Mouse (Mus musculus) stomach, embryonic 15.5 days (tissue): ENCODE results near the gene Gm49321. TPM values are rescaled to one million over a fixed set of nuclear protein-coding genes. Genes with fewer than 3 reads are reported as not detected.

ENCODE experiments used
- ATAC-seq: fragments of 200-750 bp; cut with Nextera tagmentation; 2 replicates; pipeline ENCODE4 v1.8.0; 2017; ENCODE audit warnings: low read depth, moderate number of reproducible peaks, moderate TSS enrichment; ENCODE audit not compliant: insufficient read depth, low FRiP score
- H3K27ac ChIP-seq: fragments of 300-500 bp; sonication (generic); 2 replicates; pipeline ENCODE4 v1.5.1; 2015; ENCODE audit warnings: mild to moderate bottlenecking, inconsistent platforms
- H3K27me3 ChIP-seq: fragments of 300-500 bp; sonication (generic); replicated peaks from 2 replicates; pipeline ENCODE4 v1.6.1; 2015; ENCODE audit warnings: inconsistent platforms
- H3K36me3 ChIP-seq: fragments of 300-500 bp; sonication (generic); 2 replicates; pipeline ENCODE4 v1.6.1; 2015; ENCODE audit warnings: inconsistent platforms
- H3K4me1 ChIP-seq: fragments of 300-500 bp; sonication (generic); 2 replicates; pipeline ENCODE4 v1.6.1; 2015; ENCODE audit warnings: inconsistent platforms
- H3K4me2 ChIP-seq: fragments of 300-500 bp; sonication (generic); 2 replicates; pipeline ENCODE4 v1.6.1; 2015; ENCODE audit warnings: mild to moderate bottlenecking, inconsistent platforms
- H3K4me3 ChIP-seq: fragments of 300-500 bp; sonication (generic); replicated peaks from 2 replicates; pipeline ENCODE4 v1.5.1; 2015; ENCODE audit warnings: inconsistent platforms
- H3K9ac ChIP-seq: fragments of 300-500 bp; sonication (generic); 2 replicates; pipeline ENCODE4 v1.6.1; 2015; ENCODE audit warnings: inconsistent platforms
- H3K9me3 ChIP-seq: fragments of 300-500 bp; sonication (generic); 2 replicates; pipeline ENCODE4 v1.6.1; 2016; ENCODE audit warnings: inconsistent platforms
- WGBS: fragments of 180-500 bp; shearing (Covaris S2); methylation state at CpG from one replicate; pipeline ENCODE4 v1.1.7; 2015; 5-methylcytosine and 5-hydroxymethylcytosine counted together
- polyA plus RNA-seq: library from polyadenylated mRNA; unstranded; fragments of >200 nt; fragmentation: Nextera tagmentation; extraction: Ambion mirVana; gene quantifications from 2 replicates; pipeline ENCODE4 v1.2.1, GENCODE M21; 2015

Gm49321 gene
- 11.0 and 11.2 TPM in 2 replicates for polyA plus RNA-seq

DNA sequence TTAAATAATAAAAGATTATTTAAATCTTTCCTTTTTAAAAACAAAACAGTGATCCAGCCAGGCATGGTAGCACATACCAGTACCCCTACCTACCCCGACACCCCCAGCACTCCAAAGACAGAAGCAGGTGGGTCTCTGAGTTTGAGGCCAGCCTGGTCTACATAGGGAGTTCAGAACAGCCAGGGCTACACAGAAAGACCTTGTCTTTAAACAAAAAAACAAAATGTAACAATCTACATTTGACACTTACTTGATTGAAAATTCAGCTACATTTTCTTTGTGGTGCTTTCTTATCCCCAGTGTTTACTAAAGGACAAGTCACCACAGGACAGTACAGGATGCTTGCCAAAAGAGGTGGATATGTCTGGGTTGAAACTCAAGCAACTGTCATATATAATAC, at the start of gene Gm49321:
Gene Gm49321, plus strand, starts transcription at position 301 of the 400 bp plus-strand sequence.
- no peaks in the 10 kb centered on the region for H3K4me1 ChIP-seq
- H3K27me3 ChIP-seq = no peaks in the 10 kb centered on the region
- H3K4me3 ChIP-seq = no peak within 1 kb of the TSS
- H3K9ac ChIP-seq = no peak within 1 kb of the TSS
- no peak within 1 kb of the TSS for H3K27ac ChIP-seq
- peaks cover 19% of the 10 kb centered on the region for H3K36me3 ChIP-seq
- ATAC-seq = no peak
- WGBS = 87% methylated on average over 1 of the region's 1 CpGs
- no peaks in the 10 kb centered on the region for H3K9me3 ChIP-seq
- no peak within 1 kb of the TSS for H3K4me2 ChIP-seq

DNA sequence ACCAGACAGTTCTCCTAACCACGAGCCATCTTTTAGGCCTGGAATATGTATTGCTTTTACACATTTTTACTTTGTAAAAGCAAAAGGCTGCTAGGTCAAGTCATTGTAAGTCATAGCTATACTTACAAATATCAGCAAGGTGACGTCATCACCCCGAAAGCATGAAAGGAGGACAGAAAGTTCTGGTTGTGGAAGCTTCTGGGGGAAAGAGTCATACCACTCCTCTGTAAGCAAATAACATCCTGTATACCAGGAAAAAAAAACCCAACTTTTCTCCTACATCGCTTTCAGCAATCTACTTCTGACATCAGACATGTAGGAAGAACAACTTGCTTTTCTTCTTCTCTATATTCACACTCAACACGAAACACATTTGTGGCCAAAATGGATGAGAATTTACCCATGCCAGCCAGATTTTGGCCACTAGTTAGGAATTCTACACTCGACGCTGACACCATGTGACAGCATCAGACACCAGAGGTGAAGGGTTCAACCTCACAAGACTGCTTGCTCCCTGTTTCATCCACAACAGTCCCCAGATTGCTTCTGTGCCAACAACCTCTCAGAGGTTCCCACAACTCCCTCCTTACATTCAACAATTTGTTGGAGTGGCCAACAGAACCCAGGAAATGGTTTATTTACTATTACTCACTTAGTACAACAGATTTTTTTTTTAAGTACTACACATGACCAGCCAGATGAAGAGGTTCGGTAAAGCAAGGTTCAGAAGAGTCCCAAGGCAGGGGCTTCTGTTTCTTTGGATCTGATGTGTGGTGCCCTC, 49.3 kb upstream of the Gm49321 start:
- Histone ChIP-seq H3K9ac (no peak overlapping the region), H3K4me3 (no peak overlapping the region), H3K27me3 (no peaks in the 10 kb centered on the region), H3K4me1 (no peaks in the 10 kb centered on the region), H3K9me3 (no peaks in the 10 kb centered on the region), H3K36me3 (no peaks in the 10 kb centered on the region), H3K27ac (no peak overlapping the region), H3K4me2 (no peak overlapping the region)
- ATAC-seq = no peak
- 82% methylated on average over 8 of the region's 8 CpGs for WGBS

DNA sequence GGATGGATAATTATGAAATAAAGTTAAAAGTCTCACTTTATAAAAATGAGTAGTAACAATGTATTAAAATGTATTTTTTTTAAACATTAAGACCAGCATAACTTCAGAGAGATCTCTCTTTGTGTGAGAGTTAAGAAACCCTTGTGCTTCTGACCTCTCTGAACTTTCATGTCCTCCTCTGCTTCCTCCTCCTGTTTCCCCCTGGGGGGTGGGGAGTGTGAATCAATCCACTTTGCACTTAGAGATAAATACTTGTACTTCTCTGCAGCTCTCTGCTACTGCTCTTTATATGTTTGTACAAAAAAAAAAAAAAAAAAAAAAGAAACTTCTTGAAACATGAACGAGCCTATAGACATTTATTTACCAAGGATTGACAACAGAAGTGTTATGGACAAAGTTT, 47.9 kb upstream of the Gm49321 start:
- Histone ChIP-seq H3K4me3 (no peak overlapping the region), H3K9me3 (no peaks in the 10 kb centered on the region), H3K9ac (no peak overlapping the region), H3K4me1 (no peaks in the 10 kb centered on the region), H3K4me2 (no peak overlapping the region), H3K27ac (no peak overlapping the region), H3K27me3 (no peaks in the 10 kb centered on the region), H3K36me3 (no peaks in the 10 kb centered on the region)
- WGBS = 6% methylated on average over 1 of the region's 1 CpGs
- ATAC-seq = no peak

DNA sequence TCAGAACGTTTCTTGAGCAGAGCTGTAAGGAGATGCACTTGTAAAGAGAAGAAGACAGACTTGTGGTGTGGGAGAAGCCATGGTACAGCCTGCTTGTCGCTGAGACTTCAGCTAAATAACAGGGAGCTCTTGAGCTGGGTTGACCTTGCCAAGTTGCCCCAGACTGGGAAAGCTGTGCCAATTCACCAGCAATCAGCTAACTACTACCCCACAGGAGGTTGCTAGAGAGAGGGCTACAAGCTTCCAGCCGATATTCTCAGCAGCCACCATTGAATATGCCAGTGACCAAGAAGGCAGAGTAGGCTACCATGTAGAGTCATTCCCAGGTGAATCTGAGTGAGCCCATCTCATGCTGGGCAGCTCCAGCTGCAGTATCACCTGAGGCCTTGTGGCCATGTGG, 47.4 kb upstream of the Gm49321 start:
- Histone ChIP-seq H3K27ac (no peak overlapping the region), H3K4me1 (no peaks in the 10 kb centered on the region), H3K9ac (no peak overlapping the region), H3K4me3 (no peak overlapping the region), H3K9me3 (no peaks in the 10 kb centered on the region), H3K4me2 (no peak overlapping the region), H3K27me3 (no peaks in the 10 kb centered on the region), H3K36me3 (no peaks in the 10 kb centered on the region)
- 71% methylated on average over 3 of the region's 3 CpGs for WGBS
- no peak for ATAC-seq

DNA sequence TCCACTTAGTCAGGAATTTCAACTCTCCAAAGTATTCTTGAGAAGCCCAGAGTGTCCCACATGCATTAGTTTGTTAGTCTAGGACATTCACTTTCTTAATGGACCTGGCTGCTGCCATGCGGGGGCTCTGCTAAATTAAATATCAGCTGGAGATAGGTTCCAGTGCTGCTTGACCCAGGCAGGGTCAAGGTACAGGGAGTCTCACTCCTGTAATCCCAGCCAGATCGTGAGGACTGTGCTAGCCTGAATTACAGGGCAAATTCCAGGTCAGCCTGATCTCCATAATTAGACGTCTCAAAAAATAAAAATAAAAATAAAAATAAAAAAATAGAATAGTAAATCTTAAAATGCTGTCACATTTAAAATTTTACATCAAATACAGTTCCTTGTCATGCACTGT, 44.8 kb upstream of the Gm49321 start:
- no peak overlapping the region for H3K4me3 ChIP-seq
- H3K27ac ChIP-seq = no peak overlapping the region
- no peak for ATAC-seq
- no peak overlapping the region for H3K9ac ChIP-seq
- WGBS = 52% methylated on average over 3 of the region's 3 CpGs
- H3K27me3 ChIP-seq = no peaks in the 10 kb centered on the region
- H3K4me2 ChIP-seq = no peak overlapping the region
- no peaks in the 10 kb centered on the region for H3K4me1 ChIP-seq
- H3K36me3 ChIP-seq = no peaks in the 10 kb centered on the region
- H3K9me3 ChIP-seq = no peaks in the 10 kb centered on the region

DNA sequence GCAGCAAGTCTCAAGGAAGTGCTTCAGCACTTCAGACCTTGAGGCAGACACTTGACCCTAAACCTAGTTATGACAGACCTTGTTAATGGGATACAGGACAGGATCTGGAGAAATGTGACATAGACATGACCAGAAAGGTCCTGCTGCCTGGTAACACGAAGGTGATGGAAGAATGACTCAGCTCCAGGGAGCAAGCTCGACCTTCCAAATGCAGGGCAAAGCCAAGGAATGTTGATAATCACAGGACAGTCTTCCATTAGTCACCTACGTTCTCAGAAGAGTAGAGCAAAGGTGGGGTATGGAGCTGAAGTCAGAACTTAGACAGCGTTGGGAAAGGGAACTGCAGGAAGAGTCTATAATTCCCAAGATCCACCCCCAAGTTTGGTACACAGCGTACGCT, 42.6 kb upstream of the Gm49321 start:
- Histone ChIP-seq H3K27me3 (no peaks in the 10 kb centered on the region), H3K36me3 (no peaks in the 10 kb centered on the region), H3K27ac (no peak overlapping the region), H3K9ac (no peak overlapping the region), H3K9me3 (no peaks in the 10 kb centered on the region), H3K4me1 (no peaks in the 10 kb centered on the region), H3K4me2 (no peak overlapping the region), H3K4me3 (no peak overlapping the region)
- WGBS = 68% methylated on average over 6 of the region's 6 CpGs
- ATAC-seq = no peak

DNA sequence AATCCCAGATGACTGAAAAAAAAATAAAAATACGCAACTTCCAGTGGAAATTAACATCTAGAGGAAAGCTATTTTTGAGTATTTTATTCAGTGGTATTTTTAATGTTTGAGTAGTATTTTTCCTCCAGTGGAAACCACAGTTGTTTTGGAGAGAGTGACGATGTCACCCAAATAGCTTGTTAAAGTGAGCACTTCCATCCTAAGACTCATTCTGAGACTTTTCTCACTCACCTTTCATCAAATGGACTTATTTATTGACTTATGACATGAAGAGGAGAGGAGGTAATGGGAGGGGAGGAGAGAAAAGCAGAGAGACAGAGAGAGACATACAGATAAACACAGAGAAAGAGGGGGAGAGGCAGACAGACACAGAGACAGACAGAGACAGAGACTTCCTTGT, 41.8 kb upstream of the Gm49321 start:
- ATAC-seq = no peak
- Histone ChIP-seq H3K36me3 (no peaks in the 10 kb centered on the region), H3K4me1 (no peaks in the 10 kb centered on the region), H3K27ac (no peak overlapping the region), H3K4me2 (no peak overlapping the region), H3K9me3 (no peaks in the 10 kb centered on the region), H3K9ac (no peak overlapping the region), H3K27me3 (no peaks in the 10 kb centered on the region), H3K4me3 (no peak overlapping the region)
- WGBS = 85% methylated on average over 2 of the region's 2 CpGs

DNA sequence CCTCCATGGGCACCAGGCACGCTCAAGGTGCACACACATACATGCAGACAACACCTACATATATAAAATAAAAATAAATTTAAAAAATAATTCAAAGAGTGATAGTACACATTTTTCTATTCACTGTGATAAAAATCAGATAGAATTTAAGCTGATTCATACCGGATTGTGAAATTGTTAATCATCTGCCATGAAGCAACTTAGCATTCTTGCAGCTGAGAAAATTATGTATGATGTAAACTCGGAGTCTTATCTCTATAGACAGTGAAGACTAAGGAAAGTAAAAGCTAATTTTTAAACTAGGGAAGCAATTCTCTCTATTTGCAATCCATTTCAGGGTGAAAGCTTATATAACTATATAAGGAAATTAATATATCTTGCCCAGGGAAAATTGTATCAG, 41.0 kb upstream of the Gm49321 start:
- no peak for ATAC-seq
- Histone ChIP-seq H3K4me3 (no peak overlapping the region), H3K36me3 (no peaks in the 10 kb centered on the region), H3K27me3 (no peaks in the 10 kb centered on the region), H3K9me3 (no peaks in the 10 kb centered on the region), H3K27ac (no peak overlapping the region), H3K4me1 (no peaks in the 10 kb centered on the region), H3K4me2 (no peak overlapping the region), H3K9ac (no peak overlapping the region)
- WGBS = 69% methylated on average over 3 of the region's 3 CpGs

DNA sequence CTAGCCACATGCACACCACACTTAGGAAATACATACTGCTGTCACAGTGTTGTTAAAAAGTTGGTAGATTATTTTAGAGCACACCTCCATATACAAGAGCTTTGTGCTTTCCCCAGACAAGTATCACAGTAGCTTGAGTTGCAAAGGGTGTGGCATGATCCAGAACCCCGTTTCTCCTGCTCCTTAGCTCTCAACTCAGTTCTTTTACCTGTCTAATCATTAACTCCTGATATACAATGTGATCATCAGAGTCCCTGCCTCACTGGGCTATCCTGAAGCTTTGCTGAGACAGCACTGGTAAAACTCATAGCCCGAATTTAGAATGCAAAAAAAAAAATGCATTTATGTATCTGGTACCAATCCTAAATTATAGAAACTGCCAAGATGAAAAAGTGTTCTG, 39.2 kb upstream of the Gm49321 start:
- WGBS = 57% methylated on average over 2 of the region's 2 CpGs
- Histone ChIP-seq H3K9ac (no peak overlapping the region), H3K9me3 (no peaks in the 10 kb centered on the region), H3K4me3 (no peak overlapping the region), H3K27me3 (no peaks in the 10 kb centered on the region), H3K36me3 (no peaks in the 10 kb centered on the region), H3K27ac (no peak overlapping the region), H3K4me1 (no peaks in the 10 kb centered on the region), H3K4me2 (no peak overlapping the region)
- no peak for ATAC-seq

DNA sequence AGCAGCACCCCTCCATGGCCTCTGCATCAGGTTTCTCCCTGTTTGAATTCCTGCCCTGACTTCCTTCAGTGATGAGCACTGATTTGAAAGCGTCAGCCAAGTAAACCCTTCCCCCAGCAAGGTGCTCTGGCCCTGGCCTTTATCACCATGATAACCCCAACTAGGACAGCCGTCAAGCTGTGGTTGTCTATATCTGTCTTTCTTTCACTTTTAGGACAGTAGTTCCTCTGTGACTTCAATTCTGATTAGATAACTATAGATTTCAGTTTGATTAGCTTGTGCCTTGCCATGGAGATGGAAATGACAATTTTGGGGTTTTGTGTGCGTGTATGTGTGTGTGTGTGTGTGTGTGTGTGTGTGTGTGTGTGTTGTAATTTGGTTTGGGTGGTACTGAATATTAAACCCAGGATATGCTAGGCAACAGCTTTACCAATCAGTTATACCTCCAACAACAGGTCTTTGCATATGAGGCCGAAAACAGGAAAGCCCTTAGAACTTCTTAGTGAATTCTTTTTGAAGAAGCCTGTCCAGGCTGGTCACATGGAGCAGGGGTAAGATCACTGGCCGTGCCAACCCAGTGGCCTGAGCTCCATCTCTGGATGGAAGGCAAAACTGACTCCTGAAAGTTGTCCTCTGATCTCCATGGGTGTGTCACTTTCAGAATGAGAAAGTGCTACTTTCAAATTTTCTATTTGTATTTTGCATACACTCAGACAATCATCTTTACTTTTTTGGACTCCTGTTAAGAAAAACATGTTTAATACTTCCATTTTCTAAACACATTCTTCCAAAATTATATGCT, 33.1 kb upstream of the Gm49321 start:
- no peaks in the 10 kb centered on the region for H3K4me1 ChIP-seq
- 77% methylated on average over 5 of the region's 5 CpGs for WGBS
- no peak overlapping the region for H3K4me2 ChIP-seq
- H3K4me3 ChIP-seq = no peak overlapping the region
- no peaks in the 10 kb centered on the region for H3K9me3 ChIP-seq
- ATAC-seq = no peak
- no peaks in the 10 kb centered on the region for H3K27me3 ChIP-seq
- no peak overlapping the region for H3K9ac ChIP-seq
- no peaks in the 10 kb centered on the region for H3K36me3 ChIP-seq
- H3K27ac ChIP-seq = no peak overlapping the region

DNA sequence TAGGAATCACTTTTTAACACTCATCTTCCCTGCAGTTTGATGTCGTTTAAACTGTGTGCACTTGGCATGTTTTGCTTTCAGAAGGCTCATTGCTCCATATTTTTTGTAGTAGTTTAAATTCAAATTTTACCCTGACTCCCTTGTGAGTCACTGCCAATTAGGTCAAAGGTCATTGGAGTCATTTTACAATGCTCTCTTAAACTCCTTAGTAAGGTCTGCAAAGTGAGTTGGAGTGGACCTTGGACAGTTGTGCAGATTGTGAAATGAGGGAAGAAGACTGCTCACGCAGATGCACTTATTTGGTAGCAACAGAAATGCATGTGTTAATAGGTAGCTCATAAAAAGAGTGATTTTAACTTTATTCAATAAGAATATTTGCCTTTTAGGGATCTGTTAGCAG, 32.4 kb upstream of the Gm49321 start:
- Histone ChIP-seq H3K4me3 (no peak overlapping the region), H3K4me1 (no peaks in the 10 kb centered on the region), H3K36me3 (no peaks in the 10 kb centered on the region), H3K4me2 (no peak overlapping the region), H3K27me3 (no peaks in the 10 kb centered on the region), H3K9ac (no peak overlapping the region), H3K9me3 (no peaks in the 10 kb centered on the region), H3K27ac (no peak overlapping the region)
- WGBS = 36% methylated on average over 2 of the region's 2 CpGs
- no peak for ATAC-seq

DNA sequence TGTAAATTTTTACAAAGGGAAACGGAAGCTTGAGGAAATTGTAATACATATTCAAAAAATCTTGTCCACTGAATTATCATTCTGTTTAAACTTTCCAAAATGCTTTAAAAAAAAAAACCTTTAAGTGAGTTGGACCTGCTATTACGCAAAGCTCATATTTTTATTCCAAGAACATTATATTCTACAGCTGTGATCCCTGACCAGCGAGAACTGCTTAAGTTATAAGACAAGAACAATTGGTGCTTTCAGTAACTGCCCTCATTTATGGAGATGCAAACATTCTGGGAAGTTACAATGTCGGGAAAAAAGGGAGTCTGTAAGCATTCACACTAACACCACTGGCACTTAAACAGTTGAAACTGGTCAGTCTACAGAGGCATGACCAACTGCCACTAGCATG, 31.9 kb upstream of the Gm49321 start:
- H3K4me1 ChIP-seq = no peaks in the 10 kb centered on the region
- H3K36me3 ChIP-seq = no peaks in the 10 kb centered on the region
- no peak overlapping the region for H3K9ac ChIP-seq
- H3K4me3 ChIP-seq = no peak overlapping the region
- no peak overlapping the region for H3K4me2 ChIP-seq
- ATAC-seq = no peak
- WGBS = 61% methylated on average over 4 of the region's 4 CpGs
- H3K9me3 ChIP-seq = no peaks in the 10 kb centered on the region
- H3K27me3 ChIP-seq = no peaks in the 10 kb centered on the region
- H3K27ac ChIP-seq = no peak overlapping the region
